Mouse (Mus musculus): ENCODE results near the gene Slc7a6. TPM values are rescaled to one million over a fixed set of nuclear protein-coding genes. Genes with fewer than 3 reads are reported as not detected.
"Not testable (repeated sequence)": the region's sequence is repeated elsewhere in the genome, so short reads cannot be mapped to it uniquely, and the experiment has no call there.

Slc7a6 gene
- polyA plus RNA-seq, 1 experiment from 2014 or later, result 35.7 TPM

DNA sequence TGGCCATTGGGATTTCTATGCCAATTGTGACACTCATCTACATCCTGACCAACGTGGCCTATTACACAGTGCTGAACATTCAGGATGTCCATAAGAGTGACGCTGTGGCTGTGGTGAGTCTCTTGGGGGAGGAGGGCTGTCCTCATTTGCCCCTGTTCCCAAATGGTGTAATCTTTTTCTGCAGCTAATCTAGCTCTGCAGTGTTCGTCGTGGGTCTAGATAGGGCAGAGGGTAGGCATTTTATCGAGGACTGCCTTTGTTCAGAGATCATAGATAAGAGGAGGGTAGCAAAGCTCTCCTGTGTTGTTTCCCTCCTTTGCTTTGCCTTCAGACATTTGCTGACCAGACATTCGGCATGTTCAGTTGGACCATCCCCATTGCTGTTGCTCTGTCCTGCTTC is 24.5 kb downstream of the Slc7a6 start:
- H3K27me3 ChIP-seq (replicated peaks; ENCODE audit: control insufficient read depth, insufficient read depth, low read length), result no peaks in the 10 kb centered on the region
- H3K9me3 ChIP-seq (ENCODE audit: control insufficient read depth, low read length), result no peaks in the 10 kb centered on the region
- H3K4me3 ChIP-seq (ENCODE audit: low read length), result no peak overlapping the region
- no peak for ATAC-seq
- WGBS, result 92% methylated on average over 6 of the region's 6 CpGs
- H3K4me2 ChIP-seq (ENCODE audit: low read length), result no peak overlapping the region
- no peak overlapping the region for H3K27ac ChIP-seq (ENCODE audit: low read depth, low read length)
- H3K9ac ChIP-seq (ENCODE audit: low read depth, low read length), result no peak overlapping the region
- H3K36me3 ChIP-seq (ENCODE audit: control insufficient read depth, insufficient read depth, low read length), result peaks cover 23% of the 10 kb centered on the region
- H3K4me1 ChIP-seq (ENCODE audit: control insufficient read depth, insufficient read depth, low read depth, low read length), result no peaks in the 10 kb centered on the region

DNA sequence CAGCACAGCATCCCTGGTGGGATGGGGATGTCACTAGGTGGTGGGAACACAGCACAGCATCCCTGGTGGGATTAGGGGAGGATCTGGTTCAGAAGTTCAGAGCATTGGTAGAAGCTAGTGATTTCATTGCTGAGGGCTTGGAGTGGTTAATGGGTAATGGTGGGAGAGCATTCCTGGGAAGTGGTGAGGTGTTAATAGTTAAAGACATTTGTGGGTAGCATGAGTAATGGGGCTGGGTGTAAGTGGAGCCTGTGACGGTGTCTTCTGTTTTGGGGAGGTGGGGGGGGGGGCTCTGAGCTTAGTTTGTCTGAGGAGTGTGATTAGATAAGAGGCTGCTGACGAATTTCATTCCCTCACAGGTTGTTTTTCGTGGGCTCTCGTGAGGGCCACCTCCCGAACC is 25.4 kb downstream of the Slc7a6 start:
- no peak overlapping the region for H3K4me3 ChIP-seq (ENCODE audit: low read length)
- H3K9me3 ChIP-seq (ENCODE audit: control insufficient read depth, low read length), result no peaks in the 10 kb centered on the region
- H3K27ac ChIP-seq (ENCODE audit: low read depth, low read length), result no peak overlapping the region
- no peaks in the 10 kb centered on the region for H3K27me3 ChIP-seq (replicated peaks; ENCODE audit: control insufficient read depth, insufficient read depth, low read length)
- 97% methylated on average over 5 of the region's 5 CpGs for WGBS
- peaks cover 25% of the 10 kb centered on the region for H3K36me3 ChIP-seq (ENCODE audit: control insufficient read depth, insufficient read depth, low read length)
- no peak overlapping the region for H3K9ac ChIP-seq (ENCODE audit: low read depth, low read length)
- no peaks in the 10 kb centered on the region for H3K4me1 ChIP-seq (ENCODE audit: control insufficient read depth, insufficient read depth, low read depth, low read length)
- ATAC-seq, result no peak
- no peak overlapping the region for H3K4me2 ChIP-seq (ENCODE audit: low read length)

DNA sequence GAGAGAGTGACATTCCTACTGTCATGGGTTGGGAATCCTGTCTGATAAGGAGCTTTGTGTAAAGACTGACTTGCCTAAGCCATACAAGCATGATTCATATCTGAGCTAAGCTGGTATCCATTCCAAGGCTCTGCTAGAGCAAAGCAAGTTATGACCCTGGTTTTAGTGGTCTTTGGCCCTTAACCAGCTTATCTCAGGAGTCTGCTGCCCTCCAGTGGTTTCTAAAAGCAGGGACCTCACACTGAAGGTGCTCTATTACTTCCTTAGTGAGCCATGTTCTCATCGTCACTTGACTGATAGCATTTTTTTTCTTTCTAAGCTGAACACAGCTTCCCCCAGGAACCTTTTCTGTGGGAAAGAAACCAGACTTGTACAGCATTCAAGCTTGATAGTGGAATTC is 30.1 kb downstream of the Slc7a6 start:
- H3K36me3 ChIP-seq (ENCODE audit: control insufficient read depth, insufficient read depth, low read length), result peaks cover 29% of the 10 kb centered on the region
- 15% methylated on average over 1 of the region's 1 CpGs for WGBS

GRCm38 (mm10) chr8:106199596-106199995 is 30.9 kb downstream of the Slc7a6 start:
- not testable (repeated sequence) for H3K27me3 ChIP-seq (replicated peaks; ENCODE audit: control insufficient read depth, insufficient read depth, low read length); H3K4me3 ChIP-seq (ENCODE audit: low read length); H3K4me2 ChIP-seq (ENCODE audit: low read length); H3K9ac ChIP-seq (ENCODE audit: low read depth, low read length); ATAC-seq; H3K27ac ChIP-seq (ENCODE audit: low read depth, low read length); H3K9me3 ChIP-seq (ENCODE audit: control insufficient read depth, low read length); H3K4me1 ChIP-seq (ENCODE audit: control insufficient read depth, insufficient read depth, low read depth, low read length)
- peaks cover 34% of the 10 kb centered on the region for H3K36me3 ChIP-seq (ENCODE audit: control insufficient read depth, insufficient read depth, low read length)
- 94% methylated on average over 3 of the region's 3 CpGs for WGBS

More for the DNA sequence above, 30.1 kb downstream of the Slc7a6 start:
- no peak overlapping the region for H3K4me2 ChIP-seq (ENCODE audit: low read length)
- H3K27ac ChIP-seq (ENCODE audit: low read depth, low read length), result no peak overlapping the region
- H3K4me1 ChIP-seq (ENCODE audit: control insufficient read depth, insufficient read depth, low read depth, low read length), result no peaks in the 10 kb centered on the region
- H3K9me3 ChIP-seq (ENCODE audit: control insufficient read depth, low read length), result no peaks in the 10 kb centered on the region
- no peak overlapping the region for H3K9ac ChIP-seq (ENCODE audit: low read depth, low read length)
- no peak overlapping the region for H3K4me3 ChIP-seq (ENCODE audit: low read length)
- ATAC-seq, result no peak
- H3K27me3 ChIP-seq (replicated peaks; ENCODE audit: control insufficient read depth, insufficient read depth, low read length), result no peaks in the 10 kb centered on the region

DNA sequence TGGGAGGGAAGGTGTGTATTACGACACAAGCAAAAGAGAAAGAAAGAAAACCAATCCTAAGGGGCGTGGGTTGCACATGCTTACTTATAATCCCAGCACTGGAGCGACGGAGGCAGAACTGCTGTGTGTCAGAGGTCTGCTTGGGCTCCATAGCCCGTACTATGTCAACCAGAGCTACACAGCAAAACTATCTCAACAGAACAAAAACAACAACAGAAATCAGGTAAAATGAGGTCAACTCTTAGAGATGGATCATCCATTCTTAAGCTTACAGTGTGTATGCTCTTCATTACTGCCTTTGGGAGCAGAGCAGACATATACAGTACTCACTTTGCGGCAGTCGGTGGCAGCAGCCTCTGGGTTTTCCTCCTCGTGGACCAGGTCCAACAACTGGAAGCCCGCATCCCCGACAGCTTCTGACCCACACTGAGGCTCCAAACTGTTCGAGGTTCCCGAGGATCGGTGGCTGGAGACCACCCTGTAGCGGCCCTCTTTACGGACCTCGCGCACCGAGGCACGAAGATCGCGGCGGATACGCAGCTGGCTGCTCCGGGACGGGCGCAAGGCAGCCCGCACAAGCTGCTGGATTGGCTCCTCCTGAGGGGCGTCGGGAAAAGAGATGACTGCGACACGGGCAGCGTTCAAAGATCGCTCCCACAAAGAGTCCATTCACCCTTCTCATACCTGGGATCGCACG is 41.5 kb downstream of the Slc7a6 start:
- H3K36me3 ChIP-seq (ENCODE audit: control insufficient read depth, insufficient read depth, low read length), result peaks cover 4% of the 10 kb centered on the region; the same call in 1 of the 2 replicates
- WGBS, result under 1% methylated on average over 35 of the region's 35 CpGs

DNA sequence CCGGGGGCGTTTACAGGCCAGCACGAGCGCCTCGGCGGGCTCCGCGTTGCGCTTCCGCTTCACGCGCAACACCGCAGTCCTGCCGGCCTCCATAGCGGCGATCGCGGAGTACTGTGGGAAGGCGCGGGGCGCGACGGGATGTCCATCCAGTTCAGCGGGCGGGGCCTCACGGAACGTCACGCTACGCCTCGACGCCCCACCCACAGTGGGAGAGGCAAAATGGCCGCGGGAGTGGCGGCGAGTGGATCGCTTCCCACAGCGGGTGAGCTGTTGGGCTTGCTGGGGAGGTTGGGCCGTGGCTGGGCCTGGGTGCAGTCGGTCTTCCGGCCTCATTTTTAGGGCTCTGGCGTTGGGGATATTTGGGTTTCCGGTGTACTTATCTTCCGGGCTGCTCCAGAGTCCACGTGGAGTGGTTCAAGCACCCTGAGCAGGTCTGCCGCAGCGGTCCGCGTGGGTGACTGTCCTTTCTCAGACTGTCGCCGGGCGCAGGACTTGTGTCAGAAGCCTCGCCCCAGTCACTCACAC is 42.2 kb downstream of the Slc7a6 start, which contains the start of the genes Slc7a6os and Prmt7:
Slc7a6os (minus strand) TSS at position 115 of the 525 bp plus-strand sequence.
Prmt7 (plus strand) TSS at position 116 of the 525 bp plus-strand sequence.
- Histone ChIP-seq H3K9ac (ENCODE audit: low read depth, low read length) (peak within 1 kb of the TSS; percentile 95), H3K27ac (ENCODE audit: low read depth, low read length) (peak within 1 kb of the TSS; percentile 97), H3K9me3 (ENCODE audit: control insufficient read depth, low read length) (no peaks in the 10 kb centered on the region), H3K4me1 (ENCODE audit: control insufficient read depth, insufficient read depth, low read depth, low read length) (peaks cover 12% of the 10 kb centered on the region), H3K36me3 (ENCODE audit: control insufficient read depth, insufficient read depth, low read length) (peaks cover 4% of the 10 kb centered on the region; the same call in 1 of the 2 replicates), H3K27me3 (replicated peaks; ENCODE audit: control insufficient read depth, insufficient read depth, low read length) (no peaks in the 10 kb centered on the region), H3K4me3 (ENCODE audit: low read length) (peak within 1 kb of the TSS; percentile 92), H3K4me2 (ENCODE audit: low read length) (peak within 1 kb of the TSS; percentile 72)
- peak; percentile 99 for ATAC-seq
- under 1% methylated on average over 47 of the region's 52 CpGs for WGBS

More for the DNA sequence above, 41.5 kb downstream of the Slc7a6 start:
- peak; percentile 67 for ATAC-seq
- peak overlapping the region; percentile 97 for H3K27ac ChIP-seq (ENCODE audit: low read depth, low read length)
- H3K4me2 ChIP-seq (ENCODE audit: low read length), result peak overlapping the region; percentile 66
- peak overlapping the region; percentile 92 for H3K4me3 ChIP-seq (ENCODE audit: low read length)
- no peaks in the 10 kb centered on the region for H3K9me3 ChIP-seq (ENCODE audit: control insufficient read depth, low read length)
- H3K4me1 ChIP-seq (ENCODE audit: control insufficient read depth, insufficient read depth, low read depth, low read length), result peaks cover 12% of the 10 kb centered on the region
- H3K9ac ChIP-seq (ENCODE audit: low read depth, low read length), result peak overlapping the region; percentile 95
- no peaks in the 10 kb centered on the region for H3K27me3 ChIP-seq (replicated peaks; ENCODE audit: control insufficient read depth, insufficient read depth, low read length)

- peak overlapping the region; percentile 97 for H3K27ac ChIP-seq (ENCODE audit: low read depth, low read length)
- WGBS, result 5% methylated on average over 13 of the region's 13 CpGs
- peak overlapping the region; percentile 92 for H3K4me3 ChIP-seq (ENCODE audit: low read length)
- H3K9ac ChIP-seq (ENCODE audit: low read depth, low read length), result peak overlapping the region; percentile 95
- H3K4me1 ChIP-seq (ENCODE audit: control insufficient read depth, insufficient read depth, low read depth, low read length), result peaks cover 12% of the 10 kb centered on the region
- peak overlapping the region; percentile 72 for H3K4me2 ChIP-seq (ENCODE audit: low read length)
- H3K27me3 ChIP-seq (replicated peaks; ENCODE audit: control insufficient read depth, insufficient read depth, low read length), result no peaks in the 10 kb centered on the region
- no peak for ATAC-seq
- H3K9me3 ChIP-seq (ENCODE audit: control insufficient read depth, low read length), result no peaks in the 10 kb centered on the region
- peaks cover 4% of the 10 kb centered on the region; the same call in 1 of the 2 replicates for H3K36me3 ChIP-seq (ENCODE audit: control insufficient read depth, insufficient read depth, low read length)
Measured at GRCm38 (mm10) chr8:106211421-106211820, 42.8 kb downstream of the Slc7a6 start.

GRCm38 (mm10) chr8:106213959-106214358 is 45.3 kb downstream of the Slc7a6 start:
- Histone ChIP-seq H3K4me1 (ENCODE audit: control insufficient read depth, insufficient read depth, low read depth, low read length) (peaks cover 12% of the 10 kb centered on the region), H3K4me2 (ENCODE audit: low read length) (no peak overlapping the region), H3K27me3 (replicated peaks; ENCODE audit: control insufficient read depth, insufficient read depth, low read length) (no peaks in the 10 kb centered on the region), H3K27ac (ENCODE audit: low read depth, low read length) (no peak overlapping the region), H3K36me3 (ENCODE audit: control insufficient read depth, insufficient read depth, low read length) (peaks cover 17% of the 10 kb centered on the region), H3K9me3 (ENCODE audit: control insufficient read depth, low read length) (no peaks in the 10 kb centered on the region), H3K9ac (ENCODE audit: low read depth, low read length) (no peak overlapping the region), H3K4me3 (ENCODE audit: low read length) (no peak overlapping the region)
- 93% methylated on average over 3 of the region's 3 CpGs for WGBS
- ATAC-seq, result no peak

- H3K36me3 ChIP-seq (ENCODE audit: control insufficient read depth, insufficient read depth, low read length), result peaks cover 25% of the 10 kb centered on the region
- no peaks in the 10 kb centered on the region for H3K4me1 ChIP-seq (ENCODE audit: control insufficient read depth, insufficient read depth, low read depth, low read length)
- WGBS, result 92% methylated on average over 3 of the region's 3 CpGs
- H3K4me2 ChIP-seq (ENCODE audit: low read length), result no peak overlapping the region
- H3K9me3 ChIP-seq (ENCODE audit: control insufficient read depth, low read length), result no peaks in the 10 kb centered on the region
- no peak overlapping the region for H3K4me3 ChIP-seq (ENCODE audit: low read length)
- ATAC-seq, result no peak
- H3K9ac ChIP-seq (ENCODE audit: low read depth, low read length), result no peak overlapping the region
- H3K27ac ChIP-seq (ENCODE audit: low read depth, low read length), result no peak overlapping the region
- H3K27me3 ChIP-seq (replicated peaks; ENCODE audit: control insufficient read depth, insufficient read depth, low read length), result no peaks in the 10 kb centered on the region
Measured at GRCm38 (mm10) chr8:106219620-106220019, 51.0 kb downstream of the Slc7a6 start.

Measured in hindbrain, embryonic 16.5 days (tissue).